Mouse (Mus musculus) Patski (cell line): Measurements from ENCODE around the gene Spocd1. TPM values are rescaled to one million over a fixed set of nuclear protein-coding genes. Genes with fewer than 3 reads are reported as not detected.

ENCODE experiments used
- ATAC-seq: fragments of 100-300 bp; one replicate; pipeline ENCODE4 v1.8.0; 2021
- CTCF ChIA-PET: fragments of 350-600 bp; sonication (Branson Sonifier 250); formaldehyde crosslinking; loops from one replicate; lab custom pipeline; 2022; ENCODE audit warnings: inconsistent platforms; lab: Charles Lee
- POLR2A ChIA-PET: fragments of 350-600 bp; sonication (Branson Sonifier 250); formaldehyde crosslinking; loops from one replicate; lab custom pipeline; 2022; ENCODE audit warnings: antibody characterized with exemption, inconsistent platforms; lab: Charles Lee
- DNase-seq: peaks from one replicate; pipeline ENCODE4 v3.0.0-alpha.2; 2011; ENCODE audit warnings: low read depth, low spot score
- H3K27me3 ChIP-seq: fragments of 371-371 bp; one replicate; pipeline ENCODE4 v1.5.1; 2021
- CTCF ChIP-seq: fragments of 100-300 bp; IDR thresholded peaks from one replicate; pipeline ENCODE4 v1.5.1; 2021
- in situ Hi-C: fragments of 300-500 bp; cut with MboI; formaldehyde crosslinking; loops from 3 replicates; pipeline ENCODE4 v1.11.1; 2018; ENCODE audit warnings: low pct_unique_long_range_greater_than_20kb, mixed read lengths
- polyA plus RNA-seq: library from polyadenylated mRNA; unstranded; gene quantifications from one replicate; pipeline ENCODE4 v1.2.3, GENCODE M21; 2021

Gene Spocd1
- polyA plus RNA-seq, 1 experiment from 2014 or later, result 0.03 TPM

GRCm38 (mm10) chr4:130005593-130005992 lies 76.5 kb downstream of the Spocd1 start:
- ChIA-PET CTCF (no interaction called here), POLR2A (no interaction called here)
- ATAC-seq (no peak), DNase-seq (no peak)
- in situ Hi-C loops, result no loop called here
- H3K27me3 ChIP-seq, result no peaks in the 10 kb centered on the region
- TF ChIP-seq CTCF, result no peak

- POLR2A ChIA-PET, result no interaction called here
- H3K27me3 ChIP-seq, result no peaks in the 10 kb centered on the region
- CTCF ChIA-PET, result no interaction called here
- in situ Hi-C loops, result no loop called here
- ATAC-seq (no peak), DNase-seq (no peak)
- no peak for TF ChIP-seq CTCF
Measured at GRCm38 (mm10) chr4:130006533-130006932, 77.5 kb downstream of the Spocd1 start.

Other genes with a start within 250 kb of the Spocd1 start
- gene Tmem39b, start 232.4 kb upstream of the Spocd1 start, polyA plus RNA-seq, result 7.8 TPM
- gene Khdrbs1, start 186.9 kb upstream of the Spocd1 start, polyA plus RNA-seq, result 95.2 TPM
- gene Ptp4a2, start 118.0 kb upstream of the Spocd1 start, polyA plus RNA-seq, result 92.4 TPM
- gene Adgrb2, start 55.6 kb downstream of the Spocd1 start, polyA plus RNA-seq, result 3.4 TPM
- gene Col16a1, start 118.6 kb downstream of the Spocd1 start, polyA plus RNA-seq, result 0.67 TPM
- 63.2 TPM for gene Pef1, start 173.3 kb downstream of the Spocd1 start, polyA plus RNA-seq
- 0.23 TPM for gene Hcrtr1, start 210.1 kb downstream of the Spocd1 start, polyA plus RNA-seq
- gene Tinagl1, start 245.9 kb downstream of the Spocd1 start, polyA plus RNA-seq, result 506 TPM